Mouse (Mus musculus) limb, embryonic 13.5 days (tissue): ENCODE measurements at regions not wholly inside any gene's neighbourhood (a gene's known extent, or its start where the extent isn't known, plus 50 kb on each side); places are given as distances from the start of the nearest gene placed in this dataset.
A peak's percentile ranks its signal among the peaks of the same experiment; 100 is the strongest.

Experiments used
- ATAC-seq: fragments of 200-750 bp; cut with Nextera tagmentation; 2 replicates; pipeline ENCODE4 v1.8.0; 2017; ENCODE audit warnings: low read depth, moderate number of reproducible peaks, moderate TSS enrichment; ENCODE audit not compliant: low FRiP score
- H3K27ac ChIP-seq: fragments of 300-500 bp; sonication (generic); 2 replicates; pipeline ENCODE4 v1.5.1; 2015; ENCODE audit warnings: inconsistent platforms, mild to moderate bottlenecking, moderate library complexity
- H3K27me3 ChIP-seq: fragments of 300-500 bp; sonication (generic); 2 replicates; pipeline ENCODE4 v1.6.1; 2015; ENCODE audit warnings: mild to moderate bottlenecking, inconsistent platforms
- H3K36me3 ChIP-seq: fragments of 300-500 bp; sonication (generic); 2 replicates; pipeline ENCODE4 v1.6.1; 2015; ENCODE audit warnings: inconsistent platforms, mild to moderate bottlenecking, moderate library complexity
- H3K4me1 ChIP-seq: fragments of 300-500 bp; sonication (generic); 2 replicates; pipeline ENCODE4 v1.6.1; 2015; ENCODE audit warnings: inconsistent platforms
- H3K4me2 ChIP-seq: fragments of 300-500 bp; sonication (generic); replicated peaks from 2 replicates; pipeline ENCODE4 v1.6.1; 2015; ENCODE audit warnings: inconsistent platforms, mild to moderate bottlenecking, moderate library complexity
- H3K4me3 ChIP-seq: fragments of 300-500 bp; sonication (generic); 2 replicates; pipeline ENCODE4 v1.5.1; 2015; ENCODE audit warnings: moderate library complexity, mild to moderate bottlenecking, inconsistent platforms
- H3K9ac ChIP-seq: fragments of 300-500 bp; sonication (generic); 2 replicates; pipeline ENCODE4 v1.6.1; 2015; ENCODE audit warnings: mild to moderate bottlenecking, inconsistent platforms
- H3K9me3 ChIP-seq: fragments of 300-500 bp; sonication (generic); 2 replicates; pipeline ENCODE4 v1.6.1; 2016; ENCODE audit warnings: inconsistent platforms
- WGBS: fragments of 180-500 bp; shearing (Covaris S2); methylation state at CpG from one replicate; pipeline ENCODE4 v1.1.7; 2015; 5-methylcytosine and 5-hydroxymethylcytosine counted together

- Histone ChIP-seq H3K9me3 (no peaks in the 10 kb centered on the region), H3K9ac (no peak overlapping the region), H3K4me1 (no peaks in the 10 kb centered on the region), H3K4me3 (no peak overlapping the region), H3K4me2 (no peak overlapping the region), H3K36me3 (no peaks in the 10 kb centered on the region), H3K27ac (no peak overlapping the region), H3K27me3 (no peaks in the 10 kb centered on the region)
- WGBS, result 79% methylated on average over 3 of the region's 3 CpGs
- ATAC-seq, result no peak
Observed at GRCm38 (mm10) chr3:17201773-17202172, 746.4 kb upstream of the Cypt12 start.

- Histone ChIP-seq H3K9me3 (no peaks in the 10 kb centered on the region), H3K27ac (no peak overlapping the region), H3K4me2 (no peak overlapping the region), H3K9ac (no peak overlapping the region), H3K4me3 (no peak overlapping the region), H3K36me3 (no peaks in the 10 kb centered on the region), H3K4me1 (no peaks in the 10 kb centered on the region), H3K27me3 (no peaks in the 10 kb centered on the region)
- ATAC-seq, result no peak
- 45% methylated on average over 3 of the region's 3 CpGs for WGBS
Observed at GRCm38 (mm10) chr3:17214031-17214430, 734.2 kb upstream of the Cypt12 start.

- H3K27ac ChIP-seq, result no peak overlapping the region
- H3K4me1 ChIP-seq, result no peaks in the 10 kb centered on the region
Observed at GRCm38 (mm10) chr3:17216825-17217224, 731.4 kb upstream of the Cypt12 start.

GRCm38 (mm10) chr3:17238407-17238806 lies 709.8 kb upstream of the Cypt12 start:
- Histone ChIP-seq H3K4me1 (no peaks in the 10 kb centered on the region), H3K4me2 (no peak overlapping the region), H3K4me3 (no peak overlapping the region), H3K27ac (no peak overlapping the region), H3K9me3 (no peaks in the 10 kb centered on the region), H3K27me3 (no peaks in the 10 kb centered on the region), H3K36me3 (no peaks in the 10 kb centered on the region), H3K9ac (no peak overlapping the region)
- no peak for ATAC-seq
- WGBS, result 17% methylated on average over 1 of the region's 1 CpGs

More at GRCm38 (mm10) chr3:17216825-17217224, 731.4 kb upstream of the Cypt12 start:
- no peak overlapping the region for H3K9ac ChIP-seq
- WGBS, result 80% methylated on average over 2 of the region's 2 CpGs
- H3K36me3 ChIP-seq, result no peaks in the 10 kb centered on the region
- no peak overlapping the region for H3K4me3 ChIP-seq
- ATAC-seq, result no peak
- no peaks in the 10 kb centered on the region for H3K27me3 ChIP-seq
- no peaks in the 10 kb centered on the region for H3K9me3 ChIP-seq
- H3K4me2 ChIP-seq, result no peak overlapping the region

- H3K27ac ChIP-seq, result no peak overlapping the region
- ATAC-seq, result no peak
- no peak overlapping the region for H3K9ac ChIP-seq
- no peaks in the 10 kb centered on the region for H3K9me3 ChIP-seq
- no peaks in the 10 kb centered on the region for H3K27me3 ChIP-seq
- no peak overlapping the region for H3K4me3 ChIP-seq
- no peak overlapping the region for H3K4me2 ChIP-seq
- H3K36me3 ChIP-seq, result no peaks in the 10 kb centered on the region
- no peaks in the 10 kb centered on the region for H3K4me1 ChIP-seq
Observed at GRCm38 (mm10) chr3:17258397-17258796, 689.8 kb upstream of the Cypt12 start.

- no peak for ATAC-seq
- WGBS, result 73% methylated on average over 3 of the region's 3 CpGs
- H3K4me2 ChIP-seq, result no peak overlapping the region
Observed at GRCm38 (mm10) chr3:17259093-17259492, 689.1 kb upstream of the Cypt12 start.

GRCm38 (mm10) chr3:17281231-17281630 lies 667.0 kb upstream of the Cypt12 start:
- Histone ChIP-seq H3K4me1 (no peaks in the 10 kb centered on the region), H3K36me3 (no peaks in the 10 kb centered on the region), H3K4me3 (no peak overlapping the region), H3K4me2 (no peak overlapping the region), H3K9me3 (no peaks in the 10 kb centered on the region), H3K9ac (no peak overlapping the region), H3K27ac (no peak overlapping the region), H3K27me3 (no peaks in the 10 kb centered on the region)
- 69% methylated on average over 6 of the region's 6 CpGs for WGBS
- no peak for ATAC-seq

More at GRCm38 (mm10) chr3:17259093-17259492, 689.1 kb upstream of the Cypt12 start:
- no peak overlapping the region for H3K4me3 ChIP-seq
- no peak overlapping the region for H3K9ac ChIP-seq
- H3K27me3 ChIP-seq, result no peaks in the 10 kb centered on the region
- H3K4me1 ChIP-seq, result no peaks in the 10 kb centered on the region
- H3K9me3 ChIP-seq, result no peaks in the 10 kb centered on the region
- H3K27ac ChIP-seq, result no peak overlapping the region
- H3K36me3 ChIP-seq, result no peaks in the 10 kb centered on the region

GRCm38 (mm10) chr3:17282881-17283280 lies 665.3 kb upstream of the Cypt12 start:
- Histone ChIP-seq H3K27ac (no peak overlapping the region), H3K9ac (no peak overlapping the region), H3K9me3 (no peaks in the 10 kb centered on the region), H3K36me3 (no peaks in the 10 kb centered on the region), H3K4me3 (no peak overlapping the region), H3K4me2 (no peak overlapping the region), H3K27me3 (no peaks in the 10 kb centered on the region), H3K4me1 (no peaks in the 10 kb centered on the region)
- WGBS, result 79% methylated on average over 3 of the region's 3 CpGs
- no peak for ATAC-seq

GRCm38 (mm10) chr3:17317523-17317922 lies 630.7 kb upstream of the Cypt12 start:
- Histone ChIP-seq H3K36me3 (no peaks in the 10 kb centered on the region), H3K27me3 (0 out of 2 replicates have a peak, but pooled peaks cover 4% of the 10 kb centered on the region), H3K4me1 (0 out of 2 replicates have a peak, but pooled peaks cover 3% of the 10 kb centered on the region), H3K4me3 (no peak overlapping the region), H3K4me2 (no peak overlapping the region), H3K27ac (no peak overlapping the region), H3K9ac (no peak overlapping the region), H3K9me3 (no peaks in the 10 kb centered on the region)
- ATAC-seq, result no peak

GRCm38 (mm10) chr3:17318450-17318849 lies 629.8 kb upstream of the Cypt12 start:
- 0 out of 2 replicates have a peak, but pooled peaks cover 4% of the 10 kb centered on the region for H3K27me3 ChIP-seq
- WGBS, result 74% methylated on average over 3 of the region's 3 CpGs
- no peak for ATAC-seq
- no peak overlapping the region for H3K4me3 ChIP-seq
- H3K9me3 ChIP-seq, result no peaks in the 10 kb centered on the region
- no peak overlapping the region for H3K27ac ChIP-seq
- H3K4me2 ChIP-seq, result no peak overlapping the region
- H3K36me3 ChIP-seq, result no peaks in the 10 kb centered on the region
- no peak overlapping the region for H3K9ac ChIP-seq
- H3K4me1 ChIP-seq, result 0 out of 2 replicates have a peak, but pooled peaks cover 3% of the 10 kb centered on the region

- 0 out of 2 replicates have a peak, but pooled peaks cover 3% of the 10 kb centered on the region for H3K4me1 ChIP-seq
- WGBS, result 7% methylated on average over 9 of the region's 9 CpGs
- 0 out of 2 replicates have a peak, but pooled peaks cover 4% of the 10 kb centered on the region for H3K27me3 ChIP-seq
- no peak overlapping the region for H3K9ac ChIP-seq
- H3K9me3 ChIP-seq, result no peaks in the 10 kb centered on the region
- H3K27ac ChIP-seq, result no peak overlapping the region
- H3K4me3 ChIP-seq, result no peak overlapping the region
- H3K4me2 ChIP-seq, result no peak overlapping the region
- peak; percentile 51; the same call in 1 of the 2 replicates for ATAC-seq
- H3K36me3 ChIP-seq, result no peaks in the 10 kb centered on the region
Observed at GRCm38 (mm10) chr3:17319213-17319612, 629.0 kb upstream of the Cypt12 start.

- 66% methylated on average over 5 of the region's 5 CpGs for WGBS
- H3K9ac ChIP-seq, result no peak overlapping the region
- no peaks in the 10 kb centered on the region for H3K36me3 ChIP-seq
- H3K9me3 ChIP-seq, result no peaks in the 10 kb centered on the region
- ATAC-seq, result no peak
- H3K27me3 ChIP-seq, result 0 out of 2 replicates have a peak, but pooled peaks cover 4% of the 10 kb centered on the region
- H3K4me1 ChIP-seq, result 0 out of 2 replicates have a peak, but pooled peaks cover 3% of the 10 kb centered on the region
- H3K4me3 ChIP-seq, result no peak overlapping the region
- H3K4me2 ChIP-seq, result no peak overlapping the region
- H3K27ac ChIP-seq, result no peak overlapping the region
Observed at GRCm38 (mm10) chr3:17319931-17320330, 628.3 kb upstream of the Cypt12 start.

GRCm38 (mm10) chr3:17322266-17322665 lies 625.9 kb upstream of the Cypt12 start:
- H3K4me2 ChIP-seq, result no peak overlapping the region
- H3K4me3 ChIP-seq, result no peak overlapping the region
- H3K9me3 ChIP-seq, result no peaks in the 10 kb centered on the region
- no peak overlapping the region for H3K27ac ChIP-seq
- 0 out of 2 replicates have a peak, but pooled peaks cover 4% of the 10 kb centered on the region for H3K27me3 ChIP-seq
- WGBS, result 11% methylated on average over 2 of the region's 2 CpGs
- ATAC-seq, result no peak
- no peak overlapping the region for H3K9ac ChIP-seq
- no peaks in the 10 kb centered on the region for H3K36me3 ChIP-seq
- H3K4me1 ChIP-seq, result 0 out of 2 replicates have a peak, but pooled peaks cover 3% of the 10 kb centered on the region
